Mouse (Mus musculus) kidney, embryonic 16.5 days (tissue): ENCODE results near the gene Gm20518. TPM values are rescaled to one million over a fixed set of nuclear protein-coding genes. Genes with fewer than 3 reads are reported as not detected.

Experiments used
- ATAC-seq: fragments of 200-750 bp; cut with Nextera tagmentation; 2 replicates; pipeline ENCODE4 v1.8.0; 2017; ENCODE audit warnings: moderate TSS enrichment; ENCODE audit not compliant: low FRiP score, low TSS enrichment
- H3K27ac ChIP-seq: fragments of 300-500 bp; sonication (generic); 2 replicates; pipeline ENCODE4 v1.5.1; 2014; ENCODE audit warnings: low read length
- H3K27me3 ChIP-seq: fragments of 300-500 bp; sonication (generic); 2 replicates; pipeline ENCODE4 v1.6.1; 2014; ENCODE audit warnings: low read length, control low read depth, mixed read lengths; ENCODE audit not compliant: insufficient read depth
- H3K36me3 ChIP-seq: fragments of 300-500 bp; sonication (generic); 2 replicates; pipeline ENCODE4 v1.6.1; 2014; ENCODE audit warnings: low read length, control low read depth, mixed read lengths; ENCODE audit not compliant: insufficient read depth
- H3K4me1 ChIP-seq: fragments of 300-500 bp; sonication (generic); 2 replicates; pipeline ENCODE4 v1.6.1; 2014; ENCODE audit warnings: low read length, control low read depth, mixed read lengths; ENCODE audit not compliant: insufficient read depth
- H3K4me2 ChIP-seq: fragments of 300-500 bp; sonication (generic); replicated peaks from 2 replicates; pipeline ENCODE4 v1.6.1; 2014; ENCODE audit warnings: low read depth, low read length
- H3K4me3 ChIP-seq: fragments of 300-500 bp; sonication (generic); 2 replicates; pipeline ENCODE4 v1.5.1; 2014; ENCODE audit warnings: mild to moderate bottlenecking, low read length
- H3K9ac ChIP-seq: fragments of 300-500 bp; sonication (generic); replicated peaks from 2 replicates; pipeline ENCODE4 v1.6.1; 2014; ENCODE audit warnings: low read length
- H3K9me3 ChIP-seq: fragments of 300-500 bp; sonication (generic); 2 replicates; pipeline ENCODE4 v1.6.1; 2016; ENCODE audit warnings: low read length, control low read depth
- WGBS: fragments of 180-500 bp; shearing (Covaris S2); extraction: QIAGEN DNeasy Blood & Tissue Kit; methylation state at CpG from one replicate; pipeline ENCODE4 v1.1.7; 2014; 5-methylcytosine and 5-hydroxymethylcytosine counted together
- polyA plus RNA-seq: library from polyadenylated mRNA; unstranded; fragments of >200 nt; fragmentation: Nextera tagmentation; extraction: Ambion mirVana; gene quantifications from 2 replicates; pipeline ENCODE4 v1.2.1, GENCODE M21; 2015

Gene Gm20518
- polyA plus RNA-seq, 1 experiment from 2014 or later: 2.6 TPM

DNA sequence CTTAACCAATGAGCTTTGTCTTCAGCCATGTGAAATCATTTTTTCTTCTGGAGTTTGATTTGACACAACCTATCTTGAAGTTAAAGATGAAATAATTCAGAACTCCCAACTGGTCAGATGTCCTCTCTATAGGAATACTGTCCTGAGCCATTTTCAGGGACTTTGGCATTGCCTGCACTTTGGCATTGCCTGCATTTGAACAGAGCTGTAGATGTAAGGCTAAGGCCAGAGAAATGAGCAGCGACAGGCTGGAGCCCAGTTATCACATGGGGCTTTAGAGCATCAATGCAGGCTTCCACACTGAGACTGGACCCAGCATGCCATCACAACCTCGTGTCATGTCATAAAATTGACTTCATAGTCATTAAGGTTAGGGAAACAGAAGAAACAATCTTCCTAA, 38.2 kb downstream of the Gm20518 start:
- Histone ChIP-seq H3K4me3 (no peak overlapping the region), H3K27ac (no peak overlapping the region), H3K4me1 (no peaks in the 10 kb centered on the region), H3K9ac (no peak overlapping the region), H3K9me3 (no peaks in the 10 kb centered on the region), H3K36me3 (peaks cover 61% of the 10 kb centered on the region), H3K4me2 (no peak overlapping the region), H3K27me3 (no peaks in the 10 kb centered on the region)
- WGBS: 91% methylated on average over 2 of the region's 2 CpGs
- no peak for ATAC-seq

DNA sequence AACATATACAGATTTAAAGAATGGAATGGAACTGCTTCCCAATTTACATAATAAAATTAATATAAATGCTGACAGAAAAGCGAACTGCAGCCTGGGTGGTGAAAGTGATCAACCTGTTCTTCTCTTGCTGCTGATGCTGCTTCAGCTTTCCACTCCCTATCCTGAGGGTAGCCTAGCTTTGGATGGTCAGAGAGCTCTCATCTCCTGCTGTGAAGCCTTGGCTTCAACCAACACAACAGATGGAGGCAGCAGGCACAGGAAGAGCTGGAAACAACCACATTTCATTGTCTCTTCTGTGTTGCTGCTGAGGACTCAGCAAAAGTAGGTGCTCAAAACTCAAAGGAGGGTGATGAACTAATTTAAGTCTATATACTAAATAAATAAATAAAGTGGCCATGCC, 39.6 kb downstream of the Gm20518 start:
- H3K4me2 ChIP-seq: no peak overlapping the region
- no peak overlapping the region for H3K4me3 ChIP-seq
- H3K4me1 ChIP-seq: no peaks in the 10 kb centered on the region
- ATAC-seq: no peak
- H3K9ac ChIP-seq: no peak overlapping the region
- peaks cover 51% of the 10 kb centered on the region for H3K36me3 ChIP-seq
- H3K27ac ChIP-seq: no peak overlapping the region
- no peaks in the 10 kb centered on the region for H3K27me3 ChIP-seq
- H3K9me3 ChIP-seq: no peaks in the 10 kb centered on the region
- 86% methylated on average over 1 of the region's 1 CpGs for WGBS

DNA sequence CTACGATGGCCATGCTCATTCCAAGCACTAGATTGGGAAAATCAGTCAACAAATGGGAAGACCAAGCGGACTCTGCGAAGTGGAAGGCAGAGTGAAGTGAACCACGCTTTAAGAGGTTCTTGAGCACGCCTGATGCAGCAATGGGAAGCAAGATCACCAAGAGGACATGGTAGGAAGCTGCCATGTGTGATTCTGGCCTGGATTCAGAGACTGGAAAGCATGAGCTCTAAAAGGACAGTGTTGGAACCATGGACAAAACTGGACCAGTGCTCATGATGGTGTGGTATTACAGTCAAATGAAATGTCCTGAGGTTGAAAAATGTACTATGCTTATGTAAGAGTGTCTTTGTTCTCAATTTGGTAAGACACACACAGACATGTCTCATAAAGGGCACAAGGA, 40.1 kb downstream of the Gm20518 start:
- Histone ChIP-seq H3K4me1 (no peaks in the 10 kb centered on the region), H3K27ac (no peak overlapping the region), H3K27me3 (no peaks in the 10 kb centered on the region), H3K36me3 (peaks cover 51% of the 10 kb centered on the region), H3K4me3 (no peak overlapping the region), H3K9ac (no peak overlapping the region), H3K4me2 (no peak overlapping the region), H3K9me3 (no peaks in the 10 kb centered on the region)
- WGBS: 96% methylated on average over 5 of the region's 5 CpGs
- ATAC-seq: no peak

DNA sequence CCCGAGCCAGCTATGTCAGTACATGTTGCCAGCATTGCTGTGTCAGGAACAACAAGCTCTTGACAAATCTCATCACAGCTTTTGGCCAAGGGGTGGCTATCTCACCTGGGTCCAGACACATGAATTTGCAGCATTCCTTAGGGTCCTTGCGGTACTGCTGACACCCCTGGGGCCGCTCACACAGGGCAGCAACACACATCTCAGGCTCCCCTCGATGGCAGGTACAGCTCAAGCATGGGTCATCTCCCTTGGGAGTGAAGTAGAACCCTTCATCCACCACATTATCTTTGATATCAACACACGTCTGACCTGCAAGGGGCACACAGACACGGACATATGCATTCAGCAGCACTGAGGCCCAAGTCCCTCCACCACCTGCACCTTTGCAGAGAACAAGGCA, 42.0 kb downstream of the Gm20518 start:
- Histone ChIP-seq H3K4me3 (no peak overlapping the region), H3K27ac (no peak overlapping the region), H3K36me3 (peaks cover 58% of the 10 kb centered on the region), H3K4me1 (no peaks in the 10 kb centered on the region), H3K27me3 (no peaks in the 10 kb centered on the region), H3K9ac (no peak overlapping the region), H3K4me2 (no peak overlapping the region), H3K9me3 (no peaks in the 10 kb centered on the region)
- WGBS: 82% methylated on average over 6 of the region's 6 CpGs
- ATAC-seq: no peak

DNA sequence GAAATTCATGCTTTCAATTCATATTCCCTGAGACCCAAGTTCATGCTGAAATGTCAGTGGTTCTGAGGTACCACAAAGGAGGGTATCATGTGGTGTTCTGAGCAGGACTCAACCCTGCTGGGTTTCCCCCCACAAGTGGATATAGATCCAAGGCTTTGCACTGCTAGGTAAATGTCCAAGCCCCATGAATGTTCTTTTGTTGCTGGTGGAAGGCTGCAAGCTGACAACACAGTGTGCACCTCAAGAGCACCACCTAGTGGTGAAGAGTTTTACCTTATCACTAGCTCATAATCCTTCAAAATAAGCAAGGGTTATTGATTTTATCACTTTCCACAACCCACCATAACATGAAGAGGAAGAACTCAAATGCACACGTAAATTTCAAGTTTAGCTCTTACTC, 42.5 kb downstream of the Gm20518 start:
- H3K9me3 ChIP-seq: no peaks in the 10 kb centered on the region
- no peaks in the 10 kb centered on the region for H3K4me1 ChIP-seq
- H3K36me3 ChIP-seq: peaks cover 58% of the 10 kb centered on the region
- ATAC-seq: no peak
- H3K27me3 ChIP-seq: no peaks in the 10 kb centered on the region
- H3K9ac ChIP-seq: no peak overlapping the region
- WGBS: 14% methylated on average over 1 of the region's 1 CpGs
- no peak overlapping the region for H3K4me2 ChIP-seq
- H3K27ac ChIP-seq: no peak overlapping the region
- no peak overlapping the region for H3K4me3 ChIP-seq

DNA sequence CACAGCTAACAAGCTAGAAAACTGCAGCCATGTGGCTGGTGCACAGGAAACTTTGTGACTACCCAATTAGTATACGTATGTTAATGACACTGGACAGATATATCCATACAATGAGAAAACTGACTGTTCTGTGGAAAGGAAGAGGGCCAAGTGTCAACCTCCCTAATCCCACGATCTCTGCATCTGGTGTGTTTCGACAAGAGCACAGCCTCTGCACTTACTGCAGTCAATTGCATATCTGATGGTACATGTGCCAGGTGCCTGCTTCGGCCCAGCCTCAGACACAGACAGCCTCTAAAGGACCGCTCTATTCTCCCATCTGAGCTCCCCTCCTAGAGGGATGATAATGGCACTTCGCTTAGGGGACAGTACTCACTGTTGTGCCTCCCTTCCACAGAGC, 43.0 kb downstream of the Gm20518 start:
- no peak for ATAC-seq
- no peak overlapping the region for H3K4me3 ChIP-seq
- no peak overlapping the region for H3K4me2 ChIP-seq
- H3K4me1 ChIP-seq: no peaks in the 10 kb centered on the region
- H3K27ac ChIP-seq: no peak overlapping the region
- H3K9ac ChIP-seq: no peak overlapping the region
- H3K9me3 ChIP-seq: no peaks in the 10 kb centered on the region
- H3K36me3 ChIP-seq: peaks cover 61% of the 10 kb centered on the region
- 95% methylated on average over 6 of the region's 6 CpGs for WGBS
- no peaks in the 10 kb centered on the region for H3K27me3 ChIP-seq

DNA sequence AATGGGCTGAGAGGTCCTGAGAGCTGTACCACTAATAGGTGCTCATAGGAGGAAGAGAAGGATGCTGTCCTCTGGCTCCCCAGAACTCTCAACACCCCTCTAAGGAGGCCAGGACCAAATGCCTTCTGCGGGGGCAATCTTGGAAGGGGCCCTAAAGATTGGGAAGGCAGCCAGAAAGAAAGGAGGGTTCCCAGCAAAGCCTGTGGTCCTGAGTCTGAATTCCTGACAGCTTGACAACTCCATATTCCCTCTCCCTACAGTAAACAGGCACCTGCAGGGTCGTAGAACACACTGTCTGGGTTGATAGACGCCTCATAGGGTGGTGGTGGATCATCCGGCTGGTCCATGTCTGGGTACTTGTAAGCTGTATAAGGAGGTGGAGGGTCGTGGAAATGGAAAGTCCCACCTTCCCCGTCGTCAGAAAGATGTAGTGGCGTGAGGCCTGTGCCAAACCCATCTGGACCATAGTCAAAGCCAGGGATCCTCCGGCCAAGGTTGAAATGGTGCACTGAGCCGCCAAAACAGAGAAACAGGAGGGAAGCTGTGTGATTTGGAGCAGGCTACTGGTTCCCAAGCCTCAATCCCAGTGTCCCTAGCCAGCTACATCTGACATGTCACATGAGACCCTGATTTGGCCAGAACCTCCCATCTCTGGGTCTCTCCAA, 47.6 kb downstream of the Gm20518 start:
- no peak overlapping the region for H3K9ac ChIP-seq
- no peak overlapping the region for H3K4me3 ChIP-seq
- WGBS: 91% methylated on average over 10 of the region's 10 CpGs
- no peak overlapping the region for H3K27ac ChIP-seq
- H3K36me3 ChIP-seq: peaks cover 67% of the 10 kb centered on the region
- ATAC-seq: no peak
- no peak overlapping the region for H3K4me2 ChIP-seq
- no peaks in the 10 kb centered on the region for H3K9me3 ChIP-seq
- no peaks in the 10 kb centered on the region for H3K4me1 ChIP-seq
- H3K27me3 ChIP-seq: no peaks in the 10 kb centered on the region

DNA sequence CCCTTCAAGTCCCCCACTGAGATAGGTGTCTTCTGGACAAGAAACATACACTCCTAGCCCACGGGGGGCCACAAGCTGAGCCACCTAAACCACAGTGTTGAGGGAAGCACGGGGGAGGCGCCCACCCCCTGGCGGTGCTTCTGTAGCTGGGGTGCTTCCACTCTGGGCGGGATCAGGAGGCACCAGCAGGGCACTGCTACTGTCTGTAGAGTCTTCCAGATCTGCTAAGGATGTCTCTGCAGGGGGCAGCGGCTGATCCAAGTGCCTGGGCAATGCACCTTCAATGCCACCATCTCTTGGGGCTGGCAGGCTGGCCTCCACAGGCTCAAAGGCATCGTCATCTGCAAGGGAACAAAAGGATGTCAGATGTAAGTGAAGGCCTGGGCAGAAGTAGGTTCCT, 49.0 kb downstream of the Gm20518 start:
- no peak for ATAC-seq
- H3K9ac ChIP-seq: no peak overlapping the region
- H3K36me3 ChIP-seq: peaks cover 60% of the 10 kb centered on the region
- no peak overlapping the region for H3K4me3 ChIP-seq
- H3K27me3 ChIP-seq: peaks cover 5% of the 10 kb centered on the region; the same call in 1 of the 2 replicates
- H3K4me2 ChIP-seq: no peak overlapping the region
- H3K27ac ChIP-seq: no peak overlapping the region
- no peaks in the 10 kb centered on the region for H3K9me3 ChIP-seq
- no peaks in the 10 kb centered on the region for H3K4me1 ChIP-seq
- WGBS: 86% methylated on average over 7 of the region's 7 CpGs

DNA sequence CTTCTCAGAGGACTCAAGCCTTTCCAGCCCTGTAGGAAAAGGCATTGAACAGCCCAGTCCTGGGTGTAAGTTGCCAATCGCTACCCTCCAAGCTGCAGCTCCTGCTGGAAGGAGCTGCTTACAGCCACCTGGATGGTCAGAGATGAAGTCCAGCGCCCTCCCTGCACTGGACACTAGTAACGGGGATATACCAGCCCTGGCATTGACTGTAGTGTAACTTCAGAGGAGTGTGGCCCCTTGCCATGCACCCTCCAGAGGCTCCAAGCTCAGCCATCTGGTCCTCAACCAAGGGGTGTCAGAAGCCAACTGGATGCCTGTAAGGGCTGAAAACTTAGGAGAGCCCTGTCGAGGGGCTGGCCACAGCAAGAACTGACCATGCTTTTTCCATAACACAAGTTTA, 51.5 kb downstream of the Gm20518 start:
- Histone ChIP-seq H3K4me2 (no peak overlapping the region), H3K4me3 (no peak overlapping the region), H3K36me3 (peaks cover 42% of the 10 kb centered on the region), H3K9me3 (no peaks in the 10 kb centered on the region), H3K9ac (no peak overlapping the region), H3K4me1 (no peaks in the 10 kb centered on the region), H3K27ac (no peak overlapping the region), H3K27me3 (peaks cover 26% of the 10 kb centered on the region)
- ATAC-seq: no peak
- WGBS: 82% methylated on average over 4 of the region's 4 CpGs

DNA sequence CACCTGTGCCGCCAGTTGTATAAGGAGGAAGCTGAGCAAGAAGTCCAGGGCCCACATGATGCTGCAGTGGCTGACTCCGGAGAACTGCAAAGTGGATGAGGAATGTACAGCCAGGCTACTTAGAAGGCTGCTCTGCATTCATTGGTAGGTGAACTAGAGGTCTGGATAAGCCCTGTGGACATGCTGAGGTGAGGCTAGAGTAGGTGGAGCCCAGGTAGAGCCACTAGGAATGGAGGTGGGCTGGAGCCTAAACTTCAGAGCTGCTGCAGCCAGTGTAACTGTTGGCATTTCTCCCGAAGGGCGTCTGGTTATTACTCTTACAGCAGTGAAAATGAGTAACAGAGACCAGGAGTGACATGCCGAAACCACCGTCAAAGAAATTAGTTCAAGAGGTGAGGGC, 53.4 kb downstream of the Gm20518 start, which contains the start of gene Car15:
Gene Car15 (minus strand): TSS at position 314 of the 400 bp plus-strand sequence.
- no peak within 1 kb of the TSS for H3K4me3 ChIP-seq
- peaks cover 3% of the 10 kb centered on the region for H3K4me1 ChIP-seq
- no peak for ATAC-seq
- H3K27ac ChIP-seq: no peak within 1 kb of the TSS
- H3K9me3 ChIP-seq: no peaks in the 10 kb centered on the region
- peaks cover 46% of the 10 kb centered on the region for H3K27me3 ChIP-seq
- peaks cover 22% of the 10 kb centered on the region for H3K36me3 ChIP-seq
- no peak within 1 kb of the TSS for H3K9ac ChIP-seq
- H3K4me2 ChIP-seq: no peak within 1 kb of the TSS
- 71% methylated on average over 6 of the region's 6 CpGs for WGBS
